Mouse (Mus musculus): ENCODE measurements around the gene Vsig2.

- TF ChIP-seq CTCF (IDR thresholded peaks at IDR 0.05) (no peak), EP300 (IDR thresholded peaks at IDR 0.05; ENCODE audit: insufficient read depth, low read depth, low read length) (no peak)
Measured at GRCm38 (mm10) chr9:37590381-37590780, 51.3 kb downstream of the Vsig2 start.
